Mouse (Mus musculus): ENCODE results near the gene Ceacam18. TPM values are rescaled to one million over a fixed set of nuclear protein-coding genes. Genes with fewer than 3 reads are reported as not detected.
A peak's percentile ranks its signal among the peaks of the same experiment; 100 is the strongest.

Ceacam18 gene
- polyA plus RNA-seq (2014; fragmentation: Nextera tagmentation; extraction: Ambion mirVana) = not detected in 2 replicates

DNA sequence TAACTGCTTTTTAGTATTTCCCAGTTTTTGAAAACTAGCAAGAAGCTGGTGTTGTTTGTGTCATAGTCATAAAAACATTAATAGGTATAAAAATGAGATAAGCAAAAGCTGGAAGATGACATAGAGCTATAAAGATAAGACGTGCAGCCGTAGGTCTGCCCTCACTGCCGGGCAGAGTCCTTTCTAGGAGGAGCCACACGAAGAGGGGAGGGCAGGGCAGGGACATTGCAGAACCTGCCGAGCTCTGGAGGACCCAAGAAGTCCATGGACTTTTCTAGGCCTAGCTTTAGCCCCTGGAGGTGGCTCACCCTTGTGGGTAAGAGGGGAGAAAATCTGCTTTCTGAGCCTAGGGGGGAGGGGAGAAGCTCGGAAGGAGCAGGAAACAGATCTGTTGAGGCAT is at the start of gene Ceacam18:
Ceacam18 (plus strand) TSS at position 208 of the 400 bp plus-strand sequence.
- H3K4me3 ChIP-seq (ENCODE audit: low read depth, low read length) = no peak within 1 kb of the TSS
- no peak for ATAC-seq (ENCODE audit: insufficient read depth, low FRiP score, low TSS enrichment)

DNA sequence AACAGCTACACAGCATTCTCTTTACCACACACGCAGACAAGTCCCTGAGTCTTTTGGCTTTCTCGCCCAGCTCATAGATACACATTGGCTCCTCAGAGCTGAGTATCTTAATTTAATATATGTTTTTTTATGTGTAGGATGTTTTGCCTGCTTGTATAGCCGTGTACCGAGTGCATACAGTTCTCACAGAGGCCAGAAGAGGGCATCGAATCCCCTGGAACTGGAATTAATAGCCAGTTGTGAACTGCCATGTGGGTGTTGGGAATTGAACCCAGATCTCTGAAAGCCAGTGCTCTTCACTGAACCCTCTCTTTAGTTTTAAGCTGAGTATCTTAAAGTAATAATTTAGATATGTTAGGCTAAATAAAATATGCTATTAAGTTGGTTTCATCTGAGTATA is 49.7 kb upstream of the Ceacam18 start:
- Histone ChIP-seq H3K27me3 (ENCODE audit: control insufficient read depth, insufficient read depth, low read length) (no peaks in the 10 kb centered on the region), H3K9me3 (ENCODE audit: control insufficient read depth, low read length) (no peaks in the 10 kb centered on the region), H3K4me2 (ENCODE audit: low read depth) (no peak overlapping the region), H3K27ac (ENCODE audit: low read depth, low read length) (no peak overlapping the region), H3K4me3 (ENCODE audit: low read depth, low read length) (no peak overlapping the region), H3K4me1 (ENCODE audit: control insufficient read depth, insufficient read depth, low read length) (peaks cover 4% of the 10 kb centered on the region), H3K9ac (ENCODE audit: low read length) (no peak overlapping the region), H3K36me3 (ENCODE audit: control insufficient read depth, insufficient read depth, low read length) (peaks cover 16% of the 10 kb centered on the region)
- ATAC-seq (ENCODE audit: insufficient read depth, low FRiP score, low TSS enrichment) (no peak), DNase-seq (ENCODE audit: low spot score) (no peak)
- 92% methylated on average over 5 of the region's 5 CpGs for WGBS

More for the DNA sequence above, at the start of gene Ceacam18:
- no peak within 1 kb of the TSS for H3K4me2 ChIP-seq (ENCODE audit: low read depth)
- no peaks in the 10 kb centered on the region for H3K9me3 ChIP-seq (ENCODE audit: control insufficient read depth, low read length)
- H3K27ac ChIP-seq (ENCODE audit: low read depth, low read length) = no peak within 1 kb of the TSS
- no peak for DNase-seq (ENCODE audit: low spot score)
- WGBS = 74% methylated on average over 6 of the region's 6 CpGs
- no peaks in the 10 kb centered on the region for H3K36me3 ChIP-seq (ENCODE audit: control insufficient read depth, insufficient read depth, low read length)
- H3K27me3 ChIP-seq (ENCODE audit: control insufficient read depth, insufficient read depth, low read length) = no peaks in the 10 kb centered on the region
- no peak within 1 kb of the TSS for H3K9ac ChIP-seq (ENCODE audit: low read length)
- no peaks in the 10 kb centered on the region for H3K4me1 ChIP-seq (ENCODE audit: control insufficient read depth, insufficient read depth, low read length)

DNA sequence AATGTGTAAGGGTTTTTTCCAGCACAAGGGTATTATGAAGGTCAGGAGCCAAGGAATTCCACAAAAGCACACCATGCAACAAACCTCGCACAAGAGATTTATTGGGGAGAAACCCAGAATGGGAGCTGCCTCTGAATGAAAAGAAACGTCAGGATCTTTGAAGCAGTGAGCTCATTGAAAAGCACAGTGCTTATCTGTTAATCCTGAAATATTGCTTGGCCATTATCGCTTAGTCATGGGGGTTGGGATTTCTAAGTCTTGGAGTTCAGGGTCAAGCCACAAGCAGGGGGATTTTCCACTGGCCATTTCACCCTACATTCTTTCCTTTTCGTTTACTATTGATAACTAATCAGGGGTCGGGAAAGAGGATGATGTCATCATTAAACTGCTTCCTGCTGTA is 32.6 kb upstream of the Ceacam18 start:
- H3K27me3 ChIP-seq (ENCODE audit: control insufficient read depth, insufficient read depth, low read length) = no peaks in the 10 kb centered on the region
- 30% methylated on average over 5 of the region's 5 CpGs for WGBS
- no peak overlapping the region for H3K9ac ChIP-seq (ENCODE audit: low read length)
- H3K9me3 ChIP-seq (ENCODE audit: control insufficient read depth, low read length) = no peaks in the 10 kb centered on the region
- H3K4me1 ChIP-seq (ENCODE audit: control insufficient read depth, insufficient read depth, low read length) = no peaks in the 10 kb centered on the region; the same call in 1 of the 2 replicates
- H3K27ac ChIP-seq (ENCODE audit: low read depth, low read length) = no peak overlapping the region
- DNase-seq (ENCODE audit: low spot score) = no peak
- no peak for ATAC-seq (ENCODE audit: insufficient read depth, low FRiP score, low TSS enrichment)
- no peak overlapping the region for H3K4me3 ChIP-seq (ENCODE audit: low read depth, low read length)
- H3K36me3 ChIP-seq (ENCODE audit: control insufficient read depth, insufficient read depth, low read length) = no peaks in the 10 kb centered on the region
- H3K4me2 ChIP-seq (ENCODE audit: low read depth) = 0 out of 2 replicates have a peak overlapping the region, but pooled peaks have one; percentile 3

DNA sequence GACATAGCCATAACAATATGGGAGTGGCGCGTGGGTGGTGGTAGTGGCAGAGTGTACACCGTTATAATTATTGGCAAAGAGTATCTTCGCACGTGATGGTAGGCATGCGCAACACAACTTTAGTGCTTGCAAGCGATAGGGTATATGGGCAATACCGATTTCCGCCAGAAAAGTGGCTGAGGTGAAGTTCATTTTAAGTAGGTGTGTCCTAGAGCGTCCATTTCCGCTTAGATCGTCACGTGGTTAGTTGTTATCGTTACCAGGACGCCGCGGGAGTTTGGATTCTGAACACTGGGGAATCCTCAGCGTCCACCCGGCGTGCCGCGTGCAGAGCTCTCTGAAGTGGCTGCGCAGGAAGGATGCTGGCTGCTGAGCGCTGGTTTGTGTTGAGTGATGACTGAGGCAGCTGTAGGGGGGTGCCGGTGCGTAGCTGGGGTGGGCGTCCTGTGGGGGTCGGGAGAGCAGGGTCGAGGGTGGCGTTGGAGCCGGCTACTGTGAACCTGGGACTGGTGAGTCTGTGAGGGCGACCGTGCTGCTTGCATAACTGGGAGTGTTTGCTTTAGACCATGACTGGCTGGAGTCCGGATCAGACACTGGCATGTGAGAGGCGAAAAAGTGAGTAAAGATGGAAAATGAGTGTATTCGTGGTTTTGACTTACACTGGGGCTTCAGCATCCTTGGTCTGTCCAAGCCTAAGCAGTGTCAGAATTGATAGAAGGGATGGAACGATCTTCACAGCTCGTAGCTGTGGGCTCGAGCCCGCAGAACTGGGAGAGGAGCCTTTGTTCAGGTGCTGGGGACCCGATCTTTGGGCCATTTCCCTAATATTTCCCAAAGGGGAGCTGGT is 27.4 kb upstream of the Ceacam18 start, which contains the start of gene Zfp819:
Zfp819 (plus strand) TSS at position 274 of the 847 bp plus-strand sequence.
- 19% methylated on average over 41 of the region's 41 CpGs for WGBS
- Histone ChIP-seq H3K9me3 (ENCODE audit: control insufficient read depth, low read length) (no peaks in the 10 kb centered on the region), H3K4me3 (ENCODE audit: low read depth, low read length) (peak within 1 kb of the TSS; percentile 37), H3K9ac (ENCODE audit: low read length) (peak within 1 kb of the TSS; percentile 49), H3K27ac (ENCODE audit: low read depth, low read length) (no peak within 1 kb of the TSS), H3K36me3 (ENCODE audit: control insufficient read depth, insufficient read depth, low read length) (no peaks in the 10 kb centered on the region), H3K4me2 (ENCODE audit: low read depth) (peak within 1 kb of the TSS; percentile 70), H3K4me1 (ENCODE audit: control insufficient read depth, insufficient read depth, low read length) (no peaks in the 10 kb centered on the region), H3K27me3 (ENCODE audit: control insufficient read depth, insufficient read depth, low read length) (no peaks in the 10 kb centered on the region)
- ATAC-seq (ENCODE audit: insufficient read depth, low FRiP score, low TSS enrichment) = peak; percentile 77
- DNase-seq (ENCODE audit: low spot score) = peak; percentile 80

DNA sequence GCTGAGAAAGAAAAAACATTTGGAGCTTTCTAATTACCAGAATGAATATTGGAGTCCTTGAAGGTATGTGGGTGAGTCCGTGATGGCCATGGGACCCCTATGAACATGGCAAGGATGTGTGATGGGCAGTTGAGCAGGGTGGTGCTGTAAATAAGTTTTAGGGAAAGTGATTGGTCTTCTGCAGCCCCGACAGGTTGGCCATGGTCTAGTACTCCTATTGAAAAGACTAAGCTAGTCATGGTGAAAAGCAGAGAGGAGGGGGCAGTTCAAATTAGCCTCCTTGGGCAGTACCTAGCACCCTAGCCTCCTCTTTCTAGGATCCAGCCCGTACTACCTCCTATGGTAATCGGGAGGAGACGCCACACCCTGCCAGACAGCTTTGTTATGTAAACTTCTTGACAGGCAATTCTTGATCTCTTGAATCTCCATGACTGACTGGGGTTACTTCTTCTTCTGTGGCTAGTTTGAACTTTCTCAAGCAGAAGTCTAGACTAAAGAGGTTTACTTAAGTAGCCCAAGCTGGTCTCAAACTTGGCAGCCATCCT is 26.7 kb upstream of the Ceacam18 start:
- Histone ChIP-seq H3K4me2 (ENCODE audit: low read depth) (peak overlapping the region; percentile 70), H3K4me3 (ENCODE audit: low read depth, low read length) (no peak overlapping the region), H3K27ac (ENCODE audit: low read depth, low read length) (no peak overlapping the region), H3K9me3 (ENCODE audit: control insufficient read depth, low read length) (no peaks in the 10 kb centered on the region), H3K4me1 (ENCODE audit: control insufficient read depth, insufficient read depth, low read length) (no peaks in the 10 kb centered on the region), H3K9ac (ENCODE audit: low read length) (no peak overlapping the region), H3K36me3 (ENCODE audit: control insufficient read depth, insufficient read depth, low read length) (no peaks in the 10 kb centered on the region), H3K27me3 (ENCODE audit: control insufficient read depth, insufficient read depth, low read length) (no peaks in the 10 kb centered on the region)
- 51% methylated on average over 5 of the region's 5 CpGs for WGBS
- no peak for ATAC-seq (ENCODE audit: insufficient read depth, low FRiP score, low TSS enrichment)
- no peak for DNase-seq (ENCODE audit: low spot score)

DNA sequence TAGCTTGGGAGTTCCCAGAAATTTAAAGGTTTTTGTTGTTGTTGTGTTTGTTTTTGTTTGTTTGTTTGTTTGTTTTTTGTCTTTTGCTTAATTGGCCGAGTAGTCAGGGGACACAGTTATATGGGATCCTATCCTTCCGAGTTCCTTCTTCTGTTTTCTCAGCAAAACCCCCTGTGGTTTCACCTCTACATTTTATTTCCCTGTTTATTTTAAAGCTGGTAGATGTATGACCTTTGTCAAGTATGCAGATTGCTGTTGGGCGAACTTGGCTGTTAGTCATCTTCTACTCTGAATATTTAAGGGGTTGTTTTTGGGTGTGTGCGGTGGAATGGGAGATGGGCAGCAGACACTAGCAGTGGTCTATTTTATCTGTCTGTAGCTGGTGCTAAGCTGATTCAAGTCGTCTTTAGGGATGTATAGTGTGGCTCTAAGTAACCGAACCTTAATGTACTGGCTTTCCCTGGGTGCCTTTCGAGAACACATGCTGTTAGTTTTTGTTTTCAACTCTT is 26.1 kb upstream of the Ceacam18 start:
- H3K27me3 ChIP-seq (ENCODE audit: control insufficient read depth, insufficient read depth, low read length) = no peaks in the 10 kb centered on the region
- H3K9me3 ChIP-seq (ENCODE audit: control insufficient read depth, low read length) = no peaks in the 10 kb centered on the region
- no peaks in the 10 kb centered on the region for H3K36me3 ChIP-seq (ENCODE audit: control insufficient read depth, insufficient read depth, low read length)
- H3K4me1 ChIP-seq (ENCODE audit: control insufficient read depth, insufficient read depth, low read length) = no peaks in the 10 kb centered on the region
- H3K9ac ChIP-seq (ENCODE audit: low read length) = no peak overlapping the region
- H3K4me2 ChIP-seq (ENCODE audit: low read depth) = no peak overlapping the region
- no peak overlapping the region for H3K27ac ChIP-seq (ENCODE audit: low read depth, low read length)
- DNase-seq (ENCODE audit: low spot score) (no peak), ATAC-seq (ENCODE audit: insufficient read depth, low FRiP score, low TSS enrichment) (no peak)
- no peak overlapping the region for H3K4me3 ChIP-seq (ENCODE audit: low read depth, low read length)
- WGBS = 80% methylated on average over 7 of the region's 7 CpGs

DNA sequence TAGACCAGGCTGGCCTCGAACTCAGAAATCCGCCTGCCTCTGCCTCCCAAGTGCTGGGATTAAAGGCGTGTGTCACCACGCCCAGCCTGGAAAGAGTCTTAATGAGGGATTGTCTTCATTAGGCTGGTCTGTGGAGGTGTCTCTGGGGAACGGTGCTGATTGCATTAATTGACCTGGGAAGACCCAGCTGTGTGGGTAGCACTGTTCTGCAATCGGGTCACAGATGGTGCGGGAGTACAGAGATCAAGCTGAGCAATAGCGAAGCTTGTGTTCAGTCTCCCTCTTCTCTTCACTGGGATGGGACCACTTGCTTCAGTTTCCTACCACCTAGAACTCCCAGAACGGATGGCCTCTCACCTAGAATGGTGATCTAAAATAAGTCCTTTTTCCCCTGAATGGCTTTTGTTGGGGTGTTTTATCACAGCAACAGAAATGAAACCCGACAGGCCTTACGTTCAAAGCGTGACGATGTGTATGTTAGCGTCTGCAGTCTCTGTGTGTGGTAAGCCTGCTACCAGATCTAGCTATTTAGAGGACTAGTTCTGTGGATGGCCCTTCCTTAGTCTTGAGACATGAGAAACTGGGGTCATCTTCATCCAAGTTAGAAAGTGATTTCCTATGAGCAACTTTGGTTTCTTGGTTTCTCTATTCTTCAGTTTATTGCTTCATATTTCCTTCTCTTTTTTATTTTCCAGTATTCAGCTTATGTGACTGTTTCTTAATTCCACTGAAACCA is 20.5 kb upstream of the Ceacam18 start:
- H3K4me1 ChIP-seq (ENCODE audit: control insufficient read depth, insufficient read depth, low read length) = no peaks in the 10 kb centered on the region
- H3K27ac ChIP-seq (ENCODE audit: low read depth, low read length) = no peak overlapping the region
- H3K4me3 ChIP-seq (ENCODE audit: low read depth, low read length) = no peak overlapping the region
- H3K27me3 ChIP-seq (ENCODE audit: control insufficient read depth, insufficient read depth, low read length) = no peaks in the 10 kb centered on the region
- no peaks in the 10 kb centered on the region for H3K36me3 ChIP-seq (ENCODE audit: control insufficient read depth, insufficient read depth, low read length)
- H3K9ac ChIP-seq (ENCODE audit: low read length) = no peak overlapping the region
- ATAC-seq (ENCODE audit: insufficient read depth, low FRiP score, low TSS enrichment) (no peak), DNase-seq (ENCODE audit: low spot score) (no peak)
- WGBS = 89% methylated on average over 14 of the region's 14 CpGs
- no peaks in the 10 kb centered on the region for H3K9me3 ChIP-seq (ENCODE audit: control insufficient read depth, low read length)
- no peak overlapping the region for H3K4me2 ChIP-seq (ENCODE audit: low read depth)

DNA sequence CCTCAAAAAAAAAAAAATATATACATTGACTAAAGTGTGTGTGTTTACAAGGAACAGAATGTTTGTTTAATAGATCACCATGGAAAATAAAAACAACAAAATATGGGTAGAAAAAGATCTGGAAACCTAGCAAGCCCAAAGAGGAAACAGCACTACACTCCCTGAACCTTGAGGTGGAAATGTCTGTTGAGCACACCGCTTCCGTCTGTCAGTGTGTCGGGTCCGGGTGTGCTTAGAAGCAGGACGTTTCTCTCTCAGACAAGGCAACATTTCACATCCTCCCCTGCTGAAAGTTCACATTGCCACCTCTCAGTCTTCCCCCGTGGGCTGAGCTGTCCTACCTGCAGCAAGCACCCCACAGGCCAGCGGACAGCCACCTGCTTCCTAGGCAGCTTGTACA is 11.6 kb upstream of the Ceacam18 start:
- Histone ChIP-seq H3K27me3 (ENCODE audit: control insufficient read depth, insufficient read depth, low read length) (no peaks in the 10 kb centered on the region), H3K36me3 (ENCODE audit: control insufficient read depth, insufficient read depth, low read length) (no peaks in the 10 kb centered on the region), H3K4me3 (ENCODE audit: low read depth, low read length) (no peak overlapping the region), H3K4me1 (ENCODE audit: control insufficient read depth, insufficient read depth, low read length) (no peaks in the 10 kb centered on the region), H3K9me3 (ENCODE audit: control insufficient read depth, low read length) (no peaks in the 10 kb centered on the region), H3K27ac (ENCODE audit: low read depth, low read length) (no peak overlapping the region), H3K9ac (ENCODE audit: low read length) (no peak overlapping the region), H3K4me2 (ENCODE audit: low read depth) (no peak overlapping the region)
- WGBS = 80% methylated on average over 7 of the region's 7 CpGs
- no peak for DNase-seq (ENCODE audit: low spot score)
- ATAC-seq (ENCODE audit: insufficient read depth, low FRiP score, low TSS enrichment) = no peak
